Mouse (Mus musculus) layer of hippocampus, adult 9-10 months (tissue): ENCODE results near the gene Arl2bp.

Source experiments
- DNase-seq: peaks from one replicate; pipeline ENCODE4 v3.0.0; 2022; ENCODE audit warnings: low spot score

Gene Arl2bp

DNA sequence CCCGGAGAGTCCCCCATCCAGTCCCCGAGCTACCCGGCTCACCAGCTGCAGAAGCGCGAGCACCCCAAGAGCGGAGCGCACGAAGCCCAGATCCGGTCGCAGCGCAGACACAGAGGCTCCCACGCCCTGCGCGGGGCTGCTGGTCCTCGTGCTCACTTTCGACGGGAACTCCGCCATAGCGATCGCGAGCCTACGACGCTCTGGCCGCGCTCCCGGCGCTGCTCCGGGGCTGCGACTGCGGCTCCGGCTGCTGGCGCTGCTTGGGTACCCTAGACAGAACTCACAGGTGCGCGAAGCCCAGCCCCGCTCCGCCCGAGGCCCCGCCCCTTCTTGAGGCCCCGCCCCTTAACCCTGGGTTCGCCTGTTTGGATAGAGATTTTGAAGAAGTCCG lies 29.6 kb downstream of the Arl2bp start, which contains the start of gene Pllp:
Gene Pllp (minus strand): TSS at position 285 of the 391 bp plus-strand sequence.
- DNase-seq = no peak

DNA sequence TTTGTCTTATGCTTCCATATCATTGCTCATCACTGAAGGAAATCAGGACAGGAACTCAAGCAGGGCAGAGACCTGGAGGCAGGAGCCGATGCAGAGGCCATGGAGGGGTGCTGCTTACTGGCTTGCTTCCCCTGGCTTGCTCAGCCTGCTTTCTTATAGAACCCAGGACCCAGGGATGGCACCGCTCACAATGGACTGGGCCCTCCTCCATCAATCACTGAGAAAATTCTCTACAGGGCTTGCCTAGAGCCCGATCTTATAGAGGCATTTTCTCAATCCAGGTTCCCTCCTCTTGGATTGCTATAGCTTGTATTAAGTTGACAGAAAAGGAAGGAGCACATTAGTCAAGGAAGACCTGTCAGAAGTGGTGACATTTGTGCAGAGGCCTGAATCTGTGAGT lies 30.2 kb downstream of the Arl2bp start:
- no peak for DNase-seq

DNA sequence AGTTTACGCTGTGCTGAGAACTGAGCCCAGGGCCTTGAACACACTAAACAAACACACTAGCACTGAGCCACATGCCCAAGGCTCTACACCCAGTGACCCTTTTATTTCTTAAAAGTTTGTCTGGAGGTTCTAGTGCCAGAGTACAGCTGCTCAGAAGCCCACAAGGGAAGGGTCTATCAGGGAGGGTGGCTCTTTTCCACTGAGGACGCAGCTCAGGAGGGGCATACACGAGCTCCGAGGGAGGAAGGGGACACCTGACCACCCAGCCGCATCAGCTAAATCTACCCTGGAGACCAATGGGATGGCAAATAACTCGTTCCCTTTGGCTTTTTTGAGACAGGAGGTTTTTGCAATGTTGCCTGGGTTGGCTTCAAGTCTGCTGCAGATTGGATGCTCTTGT lies 31.6 kb downstream of the Arl2bp start:
- DNase-seq = no peak

DNA sequence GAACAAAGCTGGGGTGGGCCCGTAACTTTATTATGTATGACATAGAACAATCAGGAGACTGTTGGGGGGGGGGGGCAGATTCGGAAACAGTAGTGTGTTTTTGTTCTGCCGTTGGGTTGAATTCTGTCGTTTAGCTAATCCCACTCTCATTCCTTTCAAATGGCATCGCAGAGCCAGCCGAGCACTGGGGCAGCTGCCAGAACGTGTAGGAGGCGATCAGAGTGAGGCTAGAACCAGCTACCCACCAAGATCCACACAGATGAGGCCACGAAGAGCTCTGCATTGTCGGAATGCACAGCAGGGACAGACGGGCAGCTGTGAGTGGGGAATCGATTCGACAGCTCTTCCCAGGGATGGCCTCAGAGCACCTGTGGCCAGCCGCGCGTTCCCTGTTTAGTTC lies 33.0 kb downstream of the Arl2bp start:
- no peak for DNase-seq

DNA sequence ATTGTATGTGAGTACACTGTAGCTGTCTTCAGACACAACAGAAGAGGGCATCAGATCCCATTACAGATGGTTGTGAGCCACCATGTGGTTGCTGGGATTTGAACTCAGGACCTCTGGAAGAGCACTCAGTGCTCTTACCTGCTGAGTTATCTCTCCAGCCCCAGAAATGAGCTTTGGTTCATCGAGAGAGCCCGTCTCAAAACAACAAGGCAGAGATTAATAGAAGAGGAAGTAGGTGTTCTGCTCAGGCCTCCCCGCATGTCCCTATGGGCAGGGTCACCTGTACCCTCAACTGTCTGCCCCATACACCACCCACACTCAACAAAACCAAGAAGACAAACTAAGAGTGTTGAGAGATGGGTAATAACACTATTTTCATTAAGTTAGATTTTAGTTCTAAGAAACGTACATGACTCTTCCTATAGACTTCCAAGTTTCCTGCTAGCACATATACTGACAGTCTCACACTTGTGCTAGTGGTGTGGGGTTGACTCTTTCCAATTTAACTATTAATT lies 34.1 kb downstream of the Arl2bp start:
- no peak for DNase-seq

DNA sequence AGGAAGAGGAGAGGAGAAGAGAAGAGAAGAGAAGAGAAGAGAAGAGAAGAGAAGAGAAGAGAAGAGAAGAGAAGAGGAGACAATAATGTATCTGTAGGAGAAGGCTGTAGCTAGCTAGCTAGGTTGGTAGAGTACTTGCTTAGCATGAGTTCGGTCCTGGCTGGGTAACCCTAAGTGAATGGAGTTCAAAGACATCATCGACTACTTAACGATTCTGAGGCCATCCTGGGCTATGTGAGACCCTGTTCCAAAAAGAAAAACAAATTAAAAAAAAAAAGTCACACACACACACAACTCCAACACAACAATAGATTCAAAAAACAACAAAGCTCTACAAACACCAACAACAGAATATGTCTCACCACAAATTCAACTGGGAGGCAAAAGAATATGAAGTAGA lies 35.8 kb downstream of the Arl2bp start:
- DNase-seq = no peak

DNA sequence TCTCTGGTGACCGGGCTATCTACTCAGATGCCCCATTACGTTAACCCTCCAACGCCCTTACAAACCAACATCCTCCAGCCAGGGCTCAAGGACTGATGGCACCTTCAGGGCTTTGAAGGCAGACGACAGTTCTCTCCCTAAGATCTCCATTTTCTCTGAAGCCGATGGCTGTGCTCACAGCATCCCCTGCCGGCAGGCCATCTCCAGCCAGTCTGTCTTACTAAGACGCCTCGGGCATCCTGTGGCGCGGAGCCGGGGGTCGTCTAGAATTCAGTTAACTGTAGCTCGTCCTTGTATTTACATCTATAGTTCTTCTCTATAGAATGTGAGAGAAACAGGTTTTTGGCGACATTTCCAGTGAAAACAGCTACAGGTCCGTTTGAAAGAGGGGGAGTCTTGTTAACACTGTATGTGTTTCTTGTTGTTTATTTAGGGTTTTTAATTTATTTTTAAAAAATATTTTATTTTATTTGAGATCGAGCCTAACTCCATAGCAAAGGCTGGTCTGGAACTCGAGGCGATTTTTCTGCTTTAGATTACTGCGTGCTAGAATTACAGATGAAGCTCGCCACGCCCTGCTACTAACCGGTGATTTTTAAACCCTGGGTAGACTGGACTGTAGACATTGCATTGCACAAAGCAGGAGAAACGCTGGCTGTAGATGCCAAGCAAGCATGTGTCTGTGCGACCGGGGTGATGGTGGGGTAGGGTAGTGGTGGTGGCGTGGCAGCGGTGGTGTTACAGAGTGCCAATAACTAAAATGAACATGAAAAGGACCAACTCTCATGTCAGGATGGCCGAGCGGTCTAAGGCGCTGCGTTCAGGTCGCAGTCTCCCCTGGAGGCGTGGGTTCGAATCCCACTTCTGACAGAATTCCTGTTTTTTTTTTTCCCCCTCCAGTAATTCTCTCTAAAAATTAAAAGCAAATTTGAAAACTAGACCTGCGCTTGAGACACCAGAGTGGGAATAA lies 36.7 kb downstream of the Arl2bp start:
- peak; percentile 72 for DNase-seq

DNA sequence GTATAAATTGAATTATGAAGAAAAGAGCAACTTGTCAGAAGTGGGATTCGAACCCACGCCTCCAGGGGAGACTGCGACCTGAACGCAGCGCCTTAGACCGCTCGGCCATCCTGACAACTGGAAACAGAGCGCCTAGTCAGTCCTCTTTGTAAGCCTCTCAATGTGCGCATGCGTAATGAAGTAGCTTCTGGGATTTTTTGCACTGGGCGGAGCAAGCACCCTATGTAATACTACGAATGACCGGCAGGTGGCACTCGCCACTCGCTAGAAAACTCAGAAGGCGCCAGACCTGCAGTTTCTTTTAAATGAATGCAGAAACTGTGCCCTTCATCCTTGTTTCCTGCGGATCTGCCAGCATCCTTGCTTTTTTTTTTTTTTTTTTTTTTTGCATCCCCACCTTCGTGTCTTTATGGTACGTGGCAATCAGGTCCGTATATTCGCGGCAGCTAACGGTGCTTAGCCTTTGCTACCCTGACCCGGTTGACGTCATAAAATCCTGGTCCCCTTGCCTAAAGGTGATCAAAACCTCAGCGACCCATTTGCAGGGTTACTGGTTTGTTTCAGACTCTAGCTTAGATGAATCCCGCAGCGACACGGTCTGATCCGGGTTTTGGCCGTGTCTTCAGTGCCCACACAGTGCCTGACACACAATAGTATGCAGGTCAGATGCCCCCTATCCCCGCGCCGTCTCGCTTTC lies 37.7 kb downstream of the Arl2bp start:
- peak; percentile 98 for DNase-seq

DNA sequence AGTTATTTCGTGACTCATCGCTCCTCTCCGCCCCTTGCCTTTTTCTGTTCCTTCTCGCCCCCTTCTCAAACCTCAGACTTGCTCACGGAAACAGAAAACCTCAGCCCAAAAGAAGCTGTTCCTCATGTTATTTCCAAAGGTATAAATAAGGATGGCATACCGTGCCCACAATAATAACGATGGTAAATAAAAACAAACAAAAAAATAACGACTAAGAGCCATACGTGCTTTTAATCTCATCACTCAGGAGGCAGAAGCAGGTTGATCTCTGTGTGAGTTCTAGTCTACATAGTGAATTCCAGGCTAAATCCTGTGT lies 38.2 kb downstream of the Arl2bp start:
- DNase-seq = no peak

DNA sequence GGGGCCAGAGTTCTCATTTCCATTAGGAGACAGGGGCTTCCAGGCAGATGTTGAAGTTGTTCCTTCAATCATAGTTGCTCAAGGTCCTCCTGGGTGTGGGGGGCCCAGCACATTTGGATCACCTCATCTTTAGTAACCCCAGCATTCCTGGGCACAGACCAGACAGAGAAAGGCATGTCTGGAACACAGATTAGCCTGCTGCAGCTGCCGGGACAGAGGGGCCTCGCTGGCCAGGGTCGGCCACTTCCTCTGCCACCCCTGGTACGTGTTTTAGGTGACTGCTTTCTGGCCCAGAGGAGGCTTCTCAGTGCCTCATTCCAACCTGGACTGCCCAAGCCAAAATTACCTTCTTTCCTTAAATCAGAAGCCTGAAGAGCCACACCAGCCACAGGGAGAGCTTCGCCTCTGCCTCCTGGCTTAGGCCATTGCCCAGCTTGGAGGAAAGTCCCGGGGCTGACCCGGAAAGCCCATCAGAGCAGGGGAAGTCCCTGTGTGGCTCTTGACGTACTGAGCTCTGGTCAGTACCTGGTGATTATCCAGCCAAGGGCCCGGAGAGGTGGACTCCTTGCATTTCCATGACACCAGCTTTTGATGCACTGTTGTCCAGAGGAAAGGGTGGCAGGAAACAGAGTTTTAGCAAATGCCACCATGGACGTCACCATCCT lies 39.3 kb downstream of the Arl2bp start:
- DNase-seq = no peak

DNA sequence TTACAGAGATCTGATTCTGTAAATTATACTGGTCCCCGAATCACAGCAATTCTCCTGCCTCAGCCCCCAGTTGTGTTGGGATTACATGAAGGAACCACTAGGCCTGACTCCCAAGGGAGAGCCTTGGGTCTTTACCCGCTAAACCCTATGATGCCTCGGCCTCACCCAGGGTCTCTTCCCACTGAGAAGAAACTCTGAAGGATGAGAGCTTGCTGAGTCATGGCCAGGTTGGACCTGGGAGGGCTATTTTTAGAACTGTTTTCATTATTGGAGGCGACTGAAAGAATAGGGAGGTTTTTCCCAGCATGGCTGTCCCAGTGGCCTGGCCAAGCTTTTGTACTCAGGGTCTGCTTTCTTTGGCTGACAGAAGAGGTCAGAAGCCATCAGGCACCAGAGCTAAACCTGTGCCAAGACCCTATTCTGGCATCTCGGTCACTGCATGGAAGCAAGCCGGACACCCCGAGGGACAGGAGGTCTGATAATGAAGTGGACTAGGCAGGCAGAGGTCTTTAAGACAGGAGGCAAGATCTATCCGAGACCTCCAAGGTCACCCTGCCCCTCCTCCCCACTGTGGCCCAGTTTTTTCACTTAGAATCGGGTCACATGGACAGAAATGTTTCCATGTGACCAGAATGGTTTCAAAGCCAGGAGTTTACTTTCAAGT lies 40.5 kb downstream of the Arl2bp start:
- no peak for DNase-seq

DNA sequence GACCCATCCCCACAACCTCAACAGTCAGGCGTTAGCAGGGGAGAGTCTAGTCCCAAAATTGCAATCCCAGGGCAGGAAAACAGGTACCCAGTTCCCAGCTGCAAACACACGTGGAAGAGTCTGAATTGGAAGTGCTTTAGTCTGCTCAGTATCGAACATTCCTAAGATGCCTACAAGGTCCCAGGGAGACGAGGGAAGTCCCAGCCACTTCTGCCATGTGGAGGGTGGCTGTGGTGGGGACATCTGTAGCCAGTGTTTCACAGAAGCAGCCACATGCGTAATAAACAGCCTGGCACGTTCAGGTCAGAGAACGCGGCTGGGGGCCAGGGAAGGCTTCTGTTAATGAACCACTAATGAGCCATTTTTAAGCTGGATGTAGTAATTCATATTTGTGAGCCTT lies 43.9 kb downstream of the Arl2bp start:
- no peak for DNase-seq

DNA sequence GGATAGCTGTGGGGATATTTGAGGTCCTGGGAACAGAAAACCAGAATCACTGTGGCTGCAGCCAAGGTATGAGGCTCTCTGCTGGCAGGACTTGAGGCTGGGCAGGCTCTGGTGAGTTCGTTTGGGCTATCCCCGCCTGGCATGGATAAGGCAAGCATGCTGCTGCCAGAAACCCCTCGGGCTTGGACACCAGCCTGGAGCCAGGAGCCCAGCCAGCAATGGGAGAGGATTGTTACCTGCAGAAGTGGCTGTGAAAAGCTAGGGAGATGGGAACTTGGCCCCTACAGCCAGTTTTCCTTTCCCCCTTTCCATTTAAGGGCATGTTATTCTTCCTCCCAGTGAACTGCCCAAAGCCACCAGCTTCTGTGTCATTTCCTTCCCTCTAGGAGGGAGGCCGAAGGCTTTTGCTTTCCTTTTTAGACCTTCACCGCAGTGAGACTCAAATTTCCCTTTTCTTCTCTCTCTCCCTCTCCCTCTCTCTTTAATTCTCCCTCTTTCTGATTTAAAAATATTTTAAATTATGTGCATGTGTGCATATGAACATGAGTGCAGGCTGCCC lies 44.8 kb downstream of the Arl2bp start:
- DNase-seq = no peak

DNA sequence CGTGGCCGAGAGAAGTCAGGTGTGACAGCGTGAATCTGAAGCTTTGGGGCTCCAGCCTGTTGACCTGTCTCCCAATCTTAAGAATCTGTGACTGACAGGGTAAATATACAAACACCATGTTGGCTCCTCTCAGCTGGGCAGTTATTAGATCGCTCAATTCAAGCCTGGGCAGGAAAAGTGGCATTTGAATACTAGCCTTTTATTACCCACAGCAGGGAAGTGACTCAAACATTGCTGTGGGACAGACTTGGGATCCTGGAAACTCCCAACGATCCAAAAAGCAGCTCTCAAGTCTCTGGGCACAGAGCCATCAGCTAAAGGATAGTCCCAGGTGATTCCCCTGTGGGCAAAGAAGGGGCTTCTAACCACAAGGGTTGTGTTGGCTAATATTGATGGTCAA lies 48.2 kb downstream of the Arl2bp start:
- DNase-seq = no peak

DNA sequence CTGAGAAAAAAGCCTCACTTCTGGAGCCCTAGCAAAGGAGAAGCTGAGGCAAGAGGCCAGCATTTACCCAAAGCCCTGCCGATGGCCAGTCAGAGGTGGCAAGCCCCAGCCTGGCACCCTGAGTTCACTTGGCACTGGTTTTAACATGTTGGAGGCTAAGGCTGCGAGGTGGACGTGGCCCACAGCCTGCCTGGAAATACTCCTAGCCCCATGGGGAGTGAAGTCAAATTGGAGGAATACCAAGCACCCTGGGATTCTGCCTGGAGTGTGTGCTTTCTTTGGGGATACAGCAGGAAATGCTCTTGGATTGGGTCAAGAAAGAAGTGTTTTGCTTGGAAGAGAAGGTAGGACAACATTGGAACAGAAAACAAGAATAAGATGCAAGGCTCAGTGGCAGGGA lies 49.5 kb downstream of the Arl2bp start:
- no peak for DNase-seq

DNA sequence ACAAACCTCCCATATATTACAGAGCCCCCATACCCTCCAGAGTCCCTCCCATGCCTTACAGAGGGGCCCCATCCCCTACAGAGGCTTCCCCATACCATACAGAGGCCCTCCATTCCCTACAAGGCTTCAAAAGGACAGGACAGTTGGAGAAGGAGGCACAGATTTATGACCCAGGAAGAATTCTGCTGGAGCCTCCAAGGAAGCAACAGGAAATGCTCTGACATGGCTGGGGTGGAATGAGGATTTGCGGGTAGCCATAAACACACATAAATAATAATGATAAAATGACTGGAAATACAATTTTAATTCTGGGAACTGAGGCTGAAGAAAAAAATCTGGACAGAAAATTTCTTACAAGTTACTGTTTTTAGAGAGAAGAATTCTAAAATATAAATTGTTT lies 50.4 kb downstream of the Arl2bp start:
- DNase-seq = no peak
